Mouse (Mus musculus) olfactory bulb, adult 2 months (tissue): ENCODE measurements at regions not wholly inside any gene's neighbourhood (a gene's known extent, or its start where the extent isn't known, plus 50 kb on each side); places are given as distances from the start of the nearest gene placed in this dataset.

ENCODE experiments used
- H3K27ac ChIP-seq: fragments of 200-500 bp; 2 replicates; pipeline ENCODE4 v1.5.1; 2012; ENCODE audit warnings: low read depth, low read length; ENCODE audit not compliant: insufficient read depth
- H3K4me1 ChIP-seq: fragments of 200-500 bp; 2 replicates; pipeline ENCODE4 v1.6.1; 2012; ENCODE audit warnings: low read length; ENCODE audit not compliant: control insufficient read depth, insufficient read depth
- H3K4me3 ChIP-seq: fragments of 200-500 bp; 2 replicates; pipeline ENCODE4 v1.5.1; 2012; ENCODE audit warnings: mild to moderate bottlenecking, low read depth, low read length, moderate library complexity; ENCODE audit not compliant: insufficient read depth
- CTCF ChIP-seq: fragments of 200-500 bp; IDR thresholded peaks from 2 replicates; pipeline ENCODE4 v1.5.1; 2012; ENCODE audit warnings: low read depth, mild to moderate bottlenecking, low read length, moderate library complexity; ENCODE audit not compliant: insufficient read depth
- POLR2A ChIP-seq: fragments of 200-500 bp; IDR thresholded peaks from 2 replicates; pipeline ENCODE4 v1.6.1; 2012; ENCODE audit warnings: mild to moderate bottlenecking, low read depth, low read length, moderate library complexity; ENCODE audit not compliant: insufficient read depth
- WGBS: fragments of 180-500 bp; shearing (Covaris S2); methylation state at CpG from one replicate; pipeline ENCODE4 v1.1.7; 2018; 5-methylcytosine and 5-hydroxymethylcytosine counted together

- Histone ChIP-seq H3K27ac (no peak overlapping the region), H3K4me3 (no peak overlapping the region), H3K4me1 (no peaks in the 10 kb centered on the region)
- TF ChIP-seq POLR2A: no peak
- no peak for TF ChIP-seq CTCF
- WGBS: 93% methylated on average over 5 of the region's 5 CpGs
Measured at GRCm38 (mm10) chr7:136033536-136033935, 317.4 kb upstream of the Mki67 start.

GRCm38 (mm10) chr7:136035735-136036134, 319.6 kb upstream of the Mki67 start:
- no peak overlapping the region for H3K4me3 ChIP-seq
- H3K4me1 ChIP-seq: no peaks in the 10 kb centered on the region
- no peak for TF ChIP-seq POLR2A
- TF ChIP-seq CTCF: no peak
- H3K27ac ChIP-seq: no peak overlapping the region
- WGBS: 65% methylated on average over 7 of the region's 7 CpGs

GRCm38 (mm10) chr7:136038072-136038471, 321.9 kb upstream of the Mki67 start:
- TF ChIP-seq POLR2A: no peak
- no peak for TF ChIP-seq CTCF
- 69% methylated on average over 5 of the region's 5 CpGs for WGBS
- no peak overlapping the region for H3K27ac ChIP-seq
- H3K4me3 ChIP-seq: no peak overlapping the region
- H3K4me1 ChIP-seq: no peaks in the 10 kb centered on the region

- Histone ChIP-seq H3K27ac (no peak overlapping the region), H3K4me1 (no peaks in the 10 kb centered on the region), H3K4me3 (no peak overlapping the region)
- no peak for TF ChIP-seq POLR2A
- 89% methylated on average over 2 of the region's 2 CpGs for WGBS
Measured at GRCm38 (mm10) chr7:136038906-136039305, 322.7 kb upstream of the Mki67 start.

- TF ChIP-seq CTCF (no peak), POLR2A (no peak)
- no peak overlapping the region for H3K4me3 ChIP-seq
- peaks cover 5% of the 10 kb centered on the region for H3K4me1 ChIP-seq
- H3K27ac ChIP-seq: no peak overlapping the region
- 82% methylated on average over 4 of the region's 4 CpGs for WGBS
Measured at GRCm38 (mm10) chr7:136041921-136042320, 325.8 kb upstream of the Mki67 start.

GRCm38 (mm10) chr7:136046645-136047363, 330.6 kb upstream of the Mki67 start:
- no peak overlapping the region for H3K4me3 ChIP-seq
- H3K4me1 ChIP-seq: peaks cover 16% of the 10 kb centered on the region
- WGBS: 22% methylated on average over 14 of the region's 14 CpGs
- peak overlapping the region; percentile 63; the same call in 1 of the 2 replicates for H3K27ac ChIP-seq
- TF ChIP-seq POLR2A (no peak), CTCF (no peak)

- TF ChIP-seq POLR2A (no peak), CTCF (no peak)
- H3K4me1 ChIP-seq: peaks cover 16% of the 10 kb centered on the region
- no peak overlapping the region for H3K4me3 ChIP-seq
- WGBS: 51% methylated on average over 7 of the region's 7 CpGs
- no peak overlapping the region for H3K27ac ChIP-seq
Measured at GRCm38 (mm10) chr7:136047364-136047945, 331.3 kb upstream of the Mki67 start.

- H3K27ac ChIP-seq: no peak overlapping the region
- peaks cover 16% of the 10 kb centered on the region for H3K4me1 ChIP-seq
- no peak overlapping the region for H3K4me3 ChIP-seq
- 50% methylated on average over 8 of the region's 8 CpGs for WGBS
- no peak for TF ChIP-seq POLR2A
- no peak for TF ChIP-seq CTCF
Measured at GRCm38 (mm10) chr7:136048925-136049586, 332.9 kb upstream of the Mki67 start.

GRCm38 (mm10) chr7:136049587-136049930, 333.4 kb upstream of the Mki67 start:
- H3K4me3 ChIP-seq: no peak overlapping the region
- no peak for TF ChIP-seq POLR2A
- TF ChIP-seq CTCF: no peak
- H3K4me1 ChIP-seq: peaks cover 16% of the 10 kb centered on the region
- WGBS: 60% methylated on average over 4 of the region's 4 CpGs
- no peak overlapping the region for H3K27ac ChIP-seq
